Mouse (Mus musculus): ENCODE measurements around the gene Drg1.
"Not testable (repeated sequence)": the region's sequence is repeated elsewhere in the genome, so short reads cannot be mapped to it uniquely, and the experiment has no call there.

Drg1 gene

DNA sequence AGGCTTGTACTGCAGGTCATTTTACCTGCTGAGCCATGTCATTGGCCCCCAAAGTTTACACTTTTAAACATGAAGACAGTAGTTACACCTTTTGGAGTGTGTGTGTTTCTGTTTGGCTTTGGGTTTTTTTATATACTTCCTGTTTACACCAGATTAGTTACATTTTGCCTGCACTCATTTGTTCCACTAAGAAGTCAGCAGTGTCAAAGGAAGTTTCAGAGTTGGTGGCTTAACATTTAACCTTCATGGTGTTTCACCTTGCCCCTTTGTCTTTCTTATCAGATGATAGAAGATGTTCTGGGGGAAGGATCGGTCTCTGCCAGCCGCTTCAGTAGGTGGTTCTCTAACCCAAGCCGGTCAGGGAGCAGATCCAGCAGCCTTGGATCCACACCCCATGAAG lies 39.1 kb downstream of the Drg1 start:
- in situ Hi-C loops (cut with MboI) = no loop called here

- in situ Hi-C loops (cut with MboI) = no loop called here
Measured at GRCm38 (mm10) chr11:3223105-3223504, 43.1 kb downstream of the Drg1 start.

- in situ Hi-C loops (cut with MboI) = no loop called here
Measured at GRCm38 (mm10) chr11:3212526-3212925, 53.7 kb downstream of the Drg1 start.

GRCm38 (mm10) chr11:3206783-3207182 lies 59.4 kb downstream of the Drg1 start:
- in situ Hi-C loops (cut with MboI) = no loop called here

GRCm38 (mm10) chr11:3205207-3205606 lies 61.0 kb downstream of the Drg1 start:
- in situ Hi-C loops (cut with MboI) = no loop called here

DNA sequence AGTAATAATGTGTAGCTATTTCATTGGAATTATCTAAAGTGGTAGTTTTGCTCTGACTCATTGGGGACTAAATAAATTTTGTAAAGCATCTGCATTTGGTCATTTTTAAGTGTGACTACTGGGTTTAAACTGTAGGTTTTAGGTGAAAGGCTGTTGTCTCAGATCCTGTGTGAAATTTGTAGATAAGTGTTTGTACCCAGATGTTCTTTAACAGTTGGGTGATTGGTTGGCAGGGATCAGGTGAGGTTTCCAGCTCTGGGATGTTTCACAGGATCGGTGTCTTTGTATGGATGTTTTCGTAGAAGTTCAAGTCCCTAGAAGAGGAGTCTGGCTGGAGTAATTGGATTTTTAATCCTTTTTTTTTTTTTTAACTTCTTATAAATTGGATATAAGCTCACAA lies 62.4 kb downstream of the Drg1 start:
- in situ Hi-C loops (cut with MboI) = no loop called here

- in situ Hi-C loops (cut with MboI) = no loop called here
Measured at GRCm38 (mm10) chr11:3202781-3203441, 63.3 kb downstream of the Drg1 start.

GRCm38 (mm10) chr11:3202231-3202701 lies 63.9 kb downstream of the Drg1 start, which contains the start of gene Eif4enif1:
Gene Eif4enif1, plus strand, starts transcription at chr11:3202392.
- in situ Hi-C loops (cut with MboI) = no loop called here

- in situ Hi-C loops (cut with MboI) = no loop called here
Measured at GRCm38 (mm10) chr11:3201326-3202230, 64.6 kb downstream of the Drg1 start.

DNA sequence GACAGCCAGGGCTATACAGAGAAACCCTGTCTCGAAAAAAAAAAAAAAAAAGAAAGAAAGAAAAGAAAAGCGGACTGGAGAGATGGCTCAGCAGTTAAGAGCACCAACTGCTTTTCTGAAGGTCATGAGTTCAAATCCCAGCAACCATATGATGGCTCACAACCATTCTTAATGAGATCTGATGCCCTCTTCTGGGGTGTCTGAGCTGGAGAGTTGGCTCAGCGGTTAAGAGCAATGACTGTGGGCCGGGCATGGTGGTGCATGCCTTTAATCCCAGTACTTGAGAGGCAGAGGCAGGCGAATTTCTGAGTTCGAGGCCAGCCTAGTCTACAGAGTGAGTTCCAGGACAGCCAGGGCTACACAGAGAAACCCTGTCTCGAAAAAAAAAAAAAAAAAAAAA lies 65.6 kb downstream of the Drg1 start:
- in situ Hi-C loops (cut with MboI) = not testable (repeated sequence)

DNA sequence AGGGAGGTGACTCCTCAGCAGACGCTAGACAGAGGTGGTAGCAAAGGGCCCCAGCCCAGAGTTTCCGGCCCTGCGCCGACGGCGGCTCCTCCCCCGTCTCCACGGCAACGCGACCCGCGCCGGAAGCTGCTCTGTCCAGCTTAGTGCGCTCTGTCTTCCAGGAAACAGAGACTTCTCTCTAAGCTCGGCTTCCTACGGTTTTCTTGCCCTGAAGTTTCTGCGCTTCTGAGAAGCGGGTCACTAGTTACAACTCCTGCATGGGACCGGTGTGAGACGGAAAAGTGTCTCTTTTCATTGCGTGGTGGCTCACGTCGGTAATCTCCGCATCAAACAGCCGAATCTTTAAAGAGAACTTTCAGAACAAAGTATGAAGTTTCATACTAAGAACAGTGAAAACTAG lies 72.9 kb downstream of the Drg1 start, which contains the start of gene Sfi1:
Gene Sfi1, minus strand, starts transcription at position 101 of the 400 bp plus-strand sequence.
- in situ Hi-C loops (cut with MboI) = no loop called here

GRCm38 (mm10) chr11:3182707-3183106 lies 83.5 kb downstream of the Drg1 start:
- in situ Hi-C loops (cut with MboI) = not testable (repeated sequence)

GRCm38 (mm10) chr11:3181971-3182370 lies 84.2 kb downstream of the Drg1 start:
- in situ Hi-C loops (cut with MboI) = not testable (repeated sequence)

GRCm38 (mm10) chr11:3181250-3181649 lies 85.0 kb downstream of the Drg1 start:
- in situ Hi-C loops (cut with MboI) = not testable (repeated sequence)

DNA sequence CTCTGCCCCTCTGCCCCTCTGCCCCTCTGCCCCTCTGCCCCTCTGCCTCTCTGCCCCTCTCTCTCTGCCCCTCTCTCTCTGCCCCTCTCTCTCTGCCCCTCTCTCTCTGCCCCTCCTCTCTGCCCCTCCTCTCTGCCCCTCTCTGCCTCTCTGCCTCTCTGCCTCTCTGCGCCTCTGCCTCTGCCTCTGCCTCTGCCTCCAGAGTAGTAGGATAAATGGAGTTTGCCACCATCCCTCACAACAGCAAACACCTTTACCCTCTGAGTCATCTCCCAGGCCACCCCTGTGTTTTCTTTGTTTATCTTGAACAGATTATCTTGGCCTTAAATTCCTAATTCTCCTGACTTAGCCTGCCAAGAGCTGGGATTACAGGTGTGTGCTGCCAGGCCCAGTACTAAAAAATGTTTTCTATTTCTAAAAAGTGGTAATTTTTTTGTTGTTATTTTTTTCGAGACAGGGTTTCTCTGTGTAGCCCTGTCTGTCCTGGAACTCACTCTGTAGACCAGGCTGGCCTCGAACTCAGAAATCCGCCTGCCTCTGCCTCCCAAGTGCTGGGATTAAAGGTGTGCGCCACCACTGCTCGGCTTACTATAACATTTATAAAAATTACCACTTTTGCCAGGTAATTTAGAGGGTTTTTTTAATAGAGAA lies 85.6 kb downstream of the Drg1 start:
- in situ Hi-C loops (cut with MboI) = not testable (repeated sequence)

GRCm38 (mm10) chr11:3179726-3180092 lies 86.5 kb downstream of the Drg1 start:
- in situ Hi-C loops (cut with MboI) = not testable (repeated sequence)

- in situ Hi-C loops (cut with MboI) = not testable (repeated sequence)
Measured at GRCm38 (mm10) chr11:3178968-3179725, 87.1 kb downstream of the Drg1 start.

DNA sequence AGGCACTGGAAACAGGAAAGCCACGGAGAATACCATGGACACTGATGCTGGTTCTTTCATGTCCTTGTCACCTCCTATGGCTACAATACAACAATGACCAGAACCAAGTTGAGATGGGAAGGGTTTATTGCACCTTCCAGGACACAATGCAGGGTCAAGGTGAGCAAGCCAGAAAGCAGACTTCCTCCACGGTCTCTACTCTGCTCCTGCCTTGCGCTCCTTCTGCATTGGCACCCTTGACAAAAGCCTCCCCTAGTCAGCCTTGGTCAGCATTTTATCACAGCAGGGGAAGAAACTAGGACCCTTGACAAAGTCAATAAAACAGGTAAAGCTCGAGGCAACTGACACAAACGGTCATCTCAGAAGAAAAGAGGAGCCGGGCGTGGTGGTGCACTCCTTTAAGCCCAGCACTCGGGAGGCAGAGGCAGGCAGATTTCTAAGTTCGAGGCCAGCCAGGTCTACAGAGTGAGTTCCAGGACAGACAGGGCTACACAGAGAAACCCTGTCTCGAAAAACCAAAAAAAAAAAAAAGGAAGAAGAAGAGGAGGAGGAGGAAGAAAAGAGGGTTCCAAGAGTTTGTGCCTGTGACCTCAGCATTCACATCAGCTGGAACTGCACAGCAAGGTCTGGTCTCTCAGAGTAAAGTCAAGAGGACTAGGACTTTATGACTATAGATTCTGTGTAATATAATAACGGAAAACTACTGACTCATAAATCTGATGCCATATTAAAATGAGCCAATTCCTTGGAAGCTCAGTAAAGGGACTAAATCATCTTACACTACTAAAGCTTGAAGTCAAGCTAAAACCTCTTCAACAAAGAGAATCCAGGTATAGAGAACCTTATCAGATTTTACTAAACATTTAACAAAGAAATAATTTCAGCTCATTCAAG lies 92.5 kb downstream of the Drg1 start:
- in situ Hi-C loops (cut with MboI) = not testable (repeated sequence)

GRCm38 (mm10) chr11:3172526-3172925 lies 93.7 kb downstream of the Drg1 start:
- in situ Hi-C loops (cut with MboI) = not testable (repeated sequence)

GRCm38 (mm10) chr11:3171931-3172330 lies 94.3 kb downstream of the Drg1 start:
- in situ Hi-C loops (cut with MboI) = not testable (repeated sequence)

GRCm38 (mm10) chr11:3169042-3169441 lies 97.2 kb downstream of the Drg1 start:
- in situ Hi-C loops (cut with MboI) = not testable (repeated sequence)
